Mouse (Mus musculus) spleen, adult 2 months (tissue): ENCODE results near the gene Gm42688. TPM values are rescaled to one million over a fixed set of nuclear protein-coding genes. Genes with fewer than 3 reads are reported as not detected.

Source experiments
- DNase-seq, 2 experiments: peaks; one replicate each; pipeline versions ENCODE4 v3.0.0 to v3.0.0-alpha.2; 2012 to 2021; ENCODE audit warnings: low spot score in 2 of 2, low read depth in 1 of 2
- H3K27ac ChIP-seq: fragments of 200-500 bp; 2 replicates; pipeline ENCODE4 v1.5.1; 2012; ENCODE audit warnings: low read length, inconsistent platforms; ENCODE audit not compliant: insufficient read depth
- H3K27me3 ChIP-seq: fragments of 200-500 bp; 2 replicates; pipeline ENCODE4 v1.6.1; 2012; ENCODE audit warnings: mild to moderate bottlenecking, moderate library complexity, low read length, inconsistent platforms; ENCODE audit not compliant: control insufficient read depth, insufficient read depth
- H3K36me3 ChIP-seq: fragments of 200-500 bp; 2 replicates; pipeline ENCODE4 v1.6.1; 2012; ENCODE audit warnings: mild to moderate bottlenecking, low read length, inconsistent platforms; ENCODE audit not compliant: control insufficient read depth, insufficient read depth
- H3K4me1 ChIP-seq: fragments of 200-500 bp; 2 replicates; pipeline ENCODE4 v1.6.1; 2011; ENCODE audit warnings: inconsistent platforms; ENCODE audit not compliant: control insufficient read depth, insufficient read depth, insufficient read length
- H3K4me3 ChIP-seq: fragments of 200-500 bp; 2 replicates; pipeline ENCODE4 v1.5.1; 2011; ENCODE audit warnings: mild to moderate bottlenecking, inconsistent platforms; ENCODE audit not compliant: insufficient read depth, insufficient read length; ENCODE audit errors: extremely low read depth
- CTCF ChIP-seq: fragments of 200-500 bp; IDR thresholded peaks from 2 replicates; pipeline ENCODE4 v1.5.1; 2011; ENCODE audit warnings: mild to moderate bottlenecking, inconsistent platforms; ENCODE audit not compliant: insufficient read depth, insufficient read length, insufficient replicate concordance; ENCODE audit errors: extremely low read depth
- POLR2A ChIP-seq: fragments of 200-500 bp; IDR thresholded peaks from 2 replicates; pipeline ENCODE4 v1.6.1; 2011; ENCODE audit warnings: low read depth, low read length, inconsistent platforms
- WGBS: fragments of 180-500 bp; shearing (Covaris S2); methylation state at CpG from one replicate; pipeline ENCODE4 v1.1.7; 2018; 5-methylcytosine and 5-hydroxymethylcytosine counted together
- polyA plus RNA-seq: library from polyadenylated mRNA; depleted of rRNA; stranded (reverse); fragments of >200 nt; gene quantifications from 2 replicates; pipeline ENCODE4 v1.2.3, GENCODE M21; 2012

Gene Gm42688
- polyA plus RNA-seq, 1 experiment = 6.5 TPM

DNA sequence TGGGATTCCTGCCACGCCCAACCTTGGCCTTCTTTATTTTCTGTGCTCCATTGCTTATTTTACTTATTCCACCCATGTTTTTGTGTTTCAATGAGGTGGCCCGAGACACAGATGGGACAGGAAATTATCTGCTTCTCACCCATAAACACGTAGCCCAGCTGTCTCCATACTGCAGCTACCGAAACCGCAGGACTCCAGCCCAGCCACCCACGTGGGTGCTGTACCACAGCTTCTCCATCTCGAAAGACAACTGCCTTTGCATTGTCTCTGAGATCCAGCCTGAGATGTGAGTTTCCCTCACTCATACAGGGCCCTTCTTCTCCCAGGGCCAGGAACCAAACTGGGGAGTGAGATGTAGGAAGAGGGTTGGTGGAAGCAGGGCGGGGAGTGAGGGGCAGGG, 35.4 kb upstream of the Gm42688 start:
- Histone ChIP-seq H3K4me3 (no peak overlapping the region), H3K4me1 (peaks cover 22% of the 10 kb centered on the region), H3K36me3 (no peaks in the 10 kb centered on the region), H3K27ac (no peak overlapping the region), H3K27me3 (peaks cover 25% of the 10 kb centered on the region)
- TF ChIP-seq POLR2A (no peak), CTCF (no peak)
- WGBS = 31% methylated on average over 8 of the region's 8 CpGs
- DNase-seq = no peak

DNA sequence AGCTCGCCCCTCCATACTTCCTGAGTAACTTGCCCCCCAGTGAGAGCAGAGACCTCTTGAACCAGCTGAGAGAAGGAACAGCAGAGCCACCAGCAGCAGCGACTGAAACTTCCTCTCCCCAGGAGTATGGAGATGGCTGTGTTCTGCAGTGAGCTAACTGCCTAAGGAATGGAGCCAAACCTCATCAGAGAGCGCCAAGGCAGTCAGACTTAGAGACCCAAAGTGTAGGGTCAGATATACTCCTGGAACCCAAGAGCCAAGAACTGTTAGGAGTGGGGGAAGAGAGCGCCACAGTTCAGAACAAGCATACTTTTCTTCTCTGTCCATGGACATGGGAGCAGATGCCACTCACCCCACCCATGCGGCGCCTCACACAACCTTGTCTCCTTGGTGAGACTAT, 35.0 kb upstream of the Gm42688 start:
- peaks cover 29% of the 10 kb centered on the region for H3K27me3 ChIP-seq
- TF ChIP-seq POLR2A (no peak), CTCF (no peak)
- no peak for DNase-seq
- no peak overlapping the region for H3K4me3 ChIP-seq
- peaks cover 26% of the 10 kb centered on the region for H3K4me1 ChIP-seq
- H3K36me3 ChIP-seq = no peaks in the 10 kb centered on the region
- WGBS = 38% methylated on average over 6 of the region's 6 CpGs
- H3K27ac ChIP-seq = no peak overlapping the region

DNA sequence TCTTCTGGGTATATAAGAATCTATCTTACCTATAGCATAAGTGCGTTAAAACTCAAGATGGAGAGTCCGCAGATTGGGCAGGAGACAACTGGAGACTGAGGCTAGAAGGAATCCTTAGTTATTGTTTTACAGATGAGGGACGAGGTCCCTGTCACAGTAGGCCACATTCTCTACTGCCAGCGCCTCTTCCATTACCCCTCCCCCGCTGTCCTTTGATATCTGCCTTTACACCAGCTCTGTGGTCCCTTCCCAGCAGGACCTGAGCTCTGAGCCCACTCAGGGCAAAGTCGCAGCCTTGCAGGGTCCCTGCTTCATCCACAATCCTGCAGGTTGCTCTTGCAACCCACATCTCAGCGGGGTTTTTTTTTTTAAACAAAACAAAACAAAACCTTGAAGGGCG, 33.2 kb upstream of the Gm42688 start:
- Histone ChIP-seq H3K4me3 (no peak overlapping the region), H3K36me3 (no peaks in the 10 kb centered on the region), H3K27me3 (peaks cover 33% of the 10 kb centered on the region), H3K4me1 (peaks cover 26% of the 10 kb centered on the region), H3K27ac (no peak overlapping the region)
- WGBS = 50% methylated on average over 8 of the region's 8 CpGs
- no peak for DNase-seq
- TF ChIP-seq CTCF (no peak), POLR2A (no peak)

DNA sequence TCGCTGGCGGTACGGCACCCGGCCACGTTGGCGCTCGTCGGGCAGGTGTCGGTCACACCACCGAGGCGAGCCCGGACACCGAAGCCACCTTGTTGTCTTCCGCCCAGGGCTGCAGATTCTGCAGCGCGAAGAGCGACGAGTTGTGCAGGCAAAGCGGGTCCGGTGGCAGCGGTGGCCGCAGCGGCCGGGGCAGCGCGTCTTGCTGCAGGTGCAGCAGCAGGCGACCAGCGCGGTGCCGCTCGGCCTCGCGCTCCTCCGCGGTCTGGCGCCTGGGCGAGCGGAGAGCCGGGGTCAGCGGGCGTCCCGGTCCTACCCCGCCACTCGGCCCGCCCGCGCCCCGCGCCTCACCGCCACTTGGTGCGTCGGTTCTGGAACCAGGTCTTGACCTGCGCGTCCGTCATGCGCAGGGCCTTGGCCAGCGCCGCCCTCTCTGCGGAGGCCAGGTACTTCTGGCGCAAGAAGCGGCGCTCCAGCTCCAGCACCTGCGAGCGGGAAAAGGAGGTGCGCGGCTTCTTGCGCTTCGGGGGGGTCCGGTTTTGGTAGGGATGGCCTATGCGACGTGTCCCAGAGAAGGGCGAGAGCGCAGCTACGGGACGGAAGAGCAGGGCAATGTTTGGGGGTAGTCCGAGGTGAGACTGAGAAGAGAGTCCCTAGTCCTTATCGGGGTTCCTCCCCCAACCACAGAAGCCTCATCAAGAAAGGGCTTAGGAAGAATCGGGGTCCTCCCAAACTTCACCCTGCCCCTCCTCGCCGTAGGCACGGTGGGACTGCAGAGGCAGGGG, 32.5 kb upstream of the Gm42688 start:
- peaks cover 26% of the 10 kb centered on the region for H3K4me1 ChIP-seq
- H3K36me3 ChIP-seq = no peaks in the 10 kb centered on the region
- TF ChIP-seq POLR2A = no peak
- TF ChIP-seq CTCF = no peak
- H3K27me3 ChIP-seq = peaks cover 33% of the 10 kb centered on the region
- 3% methylated on average over 81 of the region's 81 CpGs for WGBS
- no peak for DNase-seq
- H3K4me3 ChIP-seq = 0 out of 2 replicates have a peak overlapping the region, but pooled peaks have one; percentile 3
- no peak overlapping the region for H3K27ac ChIP-seq

DNA sequence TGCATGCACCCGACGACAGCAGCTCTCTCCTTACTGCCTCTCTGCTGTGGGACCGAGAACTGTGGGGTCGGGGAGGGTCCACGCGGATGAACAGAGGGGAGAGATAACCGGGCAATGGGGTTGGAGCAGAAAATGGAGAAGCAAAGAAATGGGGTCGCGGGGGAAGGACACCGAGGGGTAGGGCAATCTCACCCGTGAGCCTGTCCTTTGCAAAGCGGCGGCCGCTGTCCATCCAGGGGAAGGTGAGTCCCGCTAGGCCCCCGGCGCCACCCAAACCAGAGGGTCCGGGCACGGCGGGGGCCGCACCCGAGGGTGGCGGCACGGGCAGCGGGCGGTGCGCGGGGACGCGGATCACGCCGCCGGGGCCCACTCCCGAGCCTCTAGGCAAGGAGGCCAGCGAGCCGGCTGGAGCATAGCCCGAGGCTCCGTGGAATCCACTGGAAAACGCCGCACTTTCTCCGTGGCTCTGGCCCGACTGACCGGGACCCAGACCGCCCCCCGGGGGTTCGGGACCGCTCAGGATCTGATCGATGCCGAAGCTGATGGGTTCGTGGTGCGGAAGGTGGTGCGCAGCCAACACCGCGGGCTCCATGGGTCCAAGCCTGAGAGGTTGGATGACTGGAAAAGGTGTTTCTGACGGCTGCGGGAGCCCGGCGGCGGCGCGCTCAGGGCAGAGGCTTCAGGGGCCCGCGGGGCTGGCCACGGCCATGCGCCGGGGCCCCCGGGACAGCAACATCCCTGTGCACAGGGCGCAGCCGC, 31.8 kb upstream of the Gm42688 start:
- H3K4me3 ChIP-seq = no peak overlapping the region
- WGBS = 5% methylated on average over 67 of the region's 69 CpGs

DNA sequence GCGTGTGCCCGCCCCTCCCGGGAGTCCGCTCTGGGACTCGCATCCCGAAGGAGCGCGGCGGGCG, 31.3 kb upstream of the Gm42688 start, which contains the start of gene Tlx2:
Gene Tlx2 (minus strand): TSS at position 47 of the 64 bp plus-strand sequence.
- peaks cover 33% of the 10 kb centered on the region for H3K27me3 ChIP-seq
- no peak within 1 kb of the TSS for H3K27ac ChIP-seq
- TF ChIP-seq POLR2A = no peak
- TF ChIP-seq CTCF = no peak
- H3K4me1 ChIP-seq = peaks cover 26% of the 10 kb centered on the region
- H3K4me3 ChIP-seq = 0 out of 2 replicates have a peak within 1 kb of the TSS, but pooled peaks have one; percentile 3
- H3K36me3 ChIP-seq = no peaks in the 10 kb centered on the region
- WGBS = 1% methylated on average over 10 of the region's 10 CpGs
- DNase-seq = no peak

More for the DNA sequence above, 31.8 kb upstream of the Gm42688 start:
- no peak overlapping the region for H3K27ac ChIP-seq
- no peak for DNase-seq
- no peak for TF ChIP-seq POLR2A
- TF ChIP-seq CTCF = no peak
- peaks cover 26% of the 10 kb centered on the region for H3K4me1 ChIP-seq
- H3K27me3 ChIP-seq = peaks cover 33% of the 10 kb centered on the region
- no peaks in the 10 kb centered on the region for H3K36me3 ChIP-seq
